Mouse (Mus musculus) forebrain, embryonic 14.5 days (tissue): ENCODE results near the gene Gpr137. TPM values are rescaled to one million over a fixed set of nuclear protein-coding genes. Genes with fewer than 3 reads are reported as not detected.

ENCODE experiments used
- ATAC-seq: fragments of 200-750 bp; cut with Nextera tagmentation; 2 replicates; pipeline ENCODE4 v1.8.0; 2017; ENCODE audit warnings: mild to moderate bottlenecking, moderate library complexity
- DNase-seq: peaks from one replicate; pipeline ENCODE4 v3.0.0-alpha.2; 2015; ENCODE audit warnings: low spot score
- H3K27ac ChIP-seq: fragments of 300-500 bp; sonication (generic); 2 replicates; pipeline ENCODE4 v1.5.1; 2014; ENCODE audit warnings: low read depth, mild to moderate bottlenecking, control low read depth, low read length, moderate library complexity
- H3K27me3 ChIP-seq: fragments of 300-500 bp; sonication (generic); replicated peaks from 2 replicates; pipeline ENCODE4 v1.6.1; 2014; ENCODE audit warnings: low read length, control low read depth, mixed read lengths; ENCODE audit not compliant: control insufficient read depth, insufficient read depth
- H3K36me3 ChIP-seq: fragments of 300-500 bp; sonication (generic); 2 replicates; pipeline ENCODE4 v1.6.1; 2014; ENCODE audit warnings: low read length, control low read depth; ENCODE audit not compliant: control insufficient read depth, insufficient read depth
- H3K4me1 ChIP-seq: fragments of 300-500 bp; sonication (generic); 2 replicates; pipeline ENCODE4 v1.6.1; 2014; ENCODE audit warnings: antibody characterized with exemption, low read length, control low read depth; ENCODE audit not compliant: control insufficient read depth, insufficient read depth
- H3K4me2 ChIP-seq: fragments of 300-500 bp; sonication (generic); 2 replicates; pipeline ENCODE4 v1.6.1; 2014; ENCODE audit warnings: mild to moderate bottlenecking, control low read depth, low read length
- H3K4me3 ChIP-seq: fragments of 300-500 bp; sonication (generic); 2 replicates; pipeline ENCODE4 v1.5.1; 2014; ENCODE audit warnings: low read depth, low read length, control low read depth
- H3K9ac ChIP-seq: fragments of 300-500 bp; sonication (generic); 2 replicates; pipeline ENCODE4 v1.6.1; 2014; ENCODE audit warnings: mild to moderate bottlenecking, low read length, control low read depth, moderate library complexity
- H3K9me3 ChIP-seq: fragments of 300-500 bp; sonication (generic); replicated peaks from 2 replicates; pipeline ENCODE4 v1.6.1; 2016; ENCODE audit warnings: low read length, control low read depth, mixed read lengths; ENCODE audit not compliant: control insufficient read depth
- WGBS: fragments of 180-500 bp; shearing (Covaris S2); extraction: QIAGEN DNeasy Blood & Tissue Kit; methylation state at CpG from one replicate; pipeline ENCODE4 v1.1.7; 2014; 5-methylcytosine and 5-hydroxymethylcytosine counted together
- polyA plus RNA-seq: library from polyadenylated mRNA; unstranded; fragments of >200 nt; fragmentation: Nextera tagmentation; extraction: Ambion mirVana; gene quantifications from 2 replicates; pipeline ENCODE4 v1.2.1, GENCODE M21; 2014

Gene Gpr137
- polyA plus RNA-seq, 1 experiment from 2014 or later = 38.1 TPM

DNA sequence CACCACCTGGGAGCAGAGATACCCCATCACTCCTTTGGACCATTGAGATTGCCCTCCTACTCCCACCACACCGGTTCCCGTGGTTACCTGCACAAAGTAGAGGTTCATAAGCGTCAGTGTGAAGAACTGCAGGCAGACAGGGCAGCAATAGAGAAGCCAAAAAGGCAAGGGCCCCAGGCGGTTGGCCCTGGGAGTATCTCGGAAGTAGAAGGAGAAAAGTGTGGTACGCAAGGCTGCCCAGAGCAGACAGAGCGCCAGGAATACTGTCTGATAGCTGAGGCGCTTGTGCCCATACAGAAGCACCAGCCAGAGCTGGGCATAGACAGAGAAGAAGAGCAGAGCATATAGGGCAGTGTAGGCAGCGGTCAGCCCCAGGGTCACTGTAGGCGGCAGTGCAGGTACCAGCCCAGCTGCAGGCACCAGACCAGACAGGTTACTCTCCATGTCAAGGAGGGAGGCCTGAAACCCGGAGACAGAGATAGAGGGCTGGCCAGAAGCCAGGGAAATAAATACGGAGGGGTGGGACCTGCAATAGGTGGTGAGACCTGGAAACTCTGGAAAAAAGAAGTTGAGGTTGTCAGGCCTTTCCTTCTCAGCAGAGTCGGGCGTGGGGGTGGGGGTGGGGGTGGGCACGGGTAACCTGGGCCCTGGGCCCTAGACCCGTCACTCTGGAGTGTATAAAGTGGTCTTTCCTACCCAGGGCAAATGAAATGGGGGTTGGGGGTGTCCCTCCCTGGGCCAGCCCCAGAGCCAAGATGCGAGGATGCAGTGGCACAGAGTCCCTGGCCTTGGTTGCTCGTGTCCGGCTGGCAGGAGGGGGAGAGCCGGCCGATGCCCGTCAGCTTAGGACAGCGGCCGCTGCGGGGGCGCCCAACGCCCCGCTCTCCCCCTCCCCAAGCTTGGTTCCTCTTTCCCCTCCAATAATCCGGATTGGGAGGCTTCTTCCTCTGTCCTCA is 1.6 kb downstream of the Gpr137 start:
- Histone ChIP-seq H3K27me3 (peaks cover 8% of the 10 kb centered on the region), H3K4me2 (peak overlapping the region; percentile 97), H3K36me3 (0 out of 2 replicates have a peak, but pooled peaks cover 3% of the 10 kb centered on the region), H3K4me1 (peaks cover 25% of the 10 kb centered on the region), H3K4me3 (peak overlapping the region; percentile 77), H3K9ac (peak overlapping the region; percentile 86), H3K27ac (no peak overlapping the region), H3K9me3 (no peaks in the 10 kb centered on the region)
- WGBS = 22% methylated on average over 29 of the region's 29 CpGs
- ATAC-seq (peak; percentile 27), DNase-seq (no peak)

DNA sequence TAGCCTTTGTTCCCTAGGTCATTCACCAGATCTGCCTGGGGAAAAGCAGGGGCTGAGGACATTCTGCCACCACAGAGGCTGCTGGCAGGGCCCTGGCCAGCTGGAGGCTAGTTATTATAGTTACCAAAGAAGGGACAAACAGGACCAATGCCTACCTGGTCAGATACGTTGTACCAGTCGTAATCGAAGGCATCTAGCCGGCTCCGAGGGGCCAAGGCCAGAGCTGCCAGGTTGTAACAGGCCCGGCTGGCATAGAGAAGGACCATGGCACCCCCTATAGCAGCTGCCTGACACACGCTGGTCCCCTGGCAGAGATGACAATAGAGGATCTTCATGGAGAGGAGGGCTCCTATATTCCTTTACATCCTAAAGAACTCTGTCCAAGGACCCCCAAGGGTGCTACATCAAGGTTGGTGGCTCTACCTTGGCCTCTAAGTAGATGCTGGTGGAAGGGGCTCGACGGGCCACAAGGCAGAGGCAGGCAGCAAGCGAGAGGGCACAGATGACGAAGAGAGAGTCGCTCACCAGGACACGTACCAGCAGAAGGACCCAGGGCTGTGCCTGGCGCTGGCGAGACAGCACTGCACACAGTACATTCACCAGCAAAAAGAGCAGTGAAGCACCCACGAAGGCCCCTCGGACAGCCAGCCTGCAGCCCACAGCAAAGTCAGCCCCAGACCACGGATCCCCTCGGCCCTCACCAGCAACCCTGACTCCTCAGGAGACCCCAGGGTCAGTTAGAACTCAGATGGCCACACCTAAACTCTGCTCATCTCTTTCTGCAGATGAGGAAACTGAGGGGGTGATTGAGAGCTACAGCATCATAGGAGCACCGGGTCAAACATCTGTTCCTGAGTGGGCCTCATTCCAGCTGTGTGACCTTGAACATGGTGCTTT is 2.9 kb downstream of the Gpr137 start:
- Histone ChIP-seq H3K36me3 (no peaks in the 10 kb centered on the region), H3K4me3 (0 out of 2 replicates have a peak overlapping the region, but pooled peaks have one; percentile 77), H3K27ac (no peak overlapping the region), H3K4me2 (peak overlapping the region; percentile 97; the same call in 1 of the 2 replicates), H3K9ac (peak overlapping the region; percentile 1), H3K4me1 (peaks cover 25% of the 10 kb centered on the region), H3K9me3 (no peaks in the 10 kb centered on the region), H3K27me3 (peaks cover 19% of the 10 kb centered on the region)
- 90% methylated on average over 20 of the region's 20 CpGs for WGBS
- no peak for DNase-seq
- ATAC-seq = no peak

DNA sequence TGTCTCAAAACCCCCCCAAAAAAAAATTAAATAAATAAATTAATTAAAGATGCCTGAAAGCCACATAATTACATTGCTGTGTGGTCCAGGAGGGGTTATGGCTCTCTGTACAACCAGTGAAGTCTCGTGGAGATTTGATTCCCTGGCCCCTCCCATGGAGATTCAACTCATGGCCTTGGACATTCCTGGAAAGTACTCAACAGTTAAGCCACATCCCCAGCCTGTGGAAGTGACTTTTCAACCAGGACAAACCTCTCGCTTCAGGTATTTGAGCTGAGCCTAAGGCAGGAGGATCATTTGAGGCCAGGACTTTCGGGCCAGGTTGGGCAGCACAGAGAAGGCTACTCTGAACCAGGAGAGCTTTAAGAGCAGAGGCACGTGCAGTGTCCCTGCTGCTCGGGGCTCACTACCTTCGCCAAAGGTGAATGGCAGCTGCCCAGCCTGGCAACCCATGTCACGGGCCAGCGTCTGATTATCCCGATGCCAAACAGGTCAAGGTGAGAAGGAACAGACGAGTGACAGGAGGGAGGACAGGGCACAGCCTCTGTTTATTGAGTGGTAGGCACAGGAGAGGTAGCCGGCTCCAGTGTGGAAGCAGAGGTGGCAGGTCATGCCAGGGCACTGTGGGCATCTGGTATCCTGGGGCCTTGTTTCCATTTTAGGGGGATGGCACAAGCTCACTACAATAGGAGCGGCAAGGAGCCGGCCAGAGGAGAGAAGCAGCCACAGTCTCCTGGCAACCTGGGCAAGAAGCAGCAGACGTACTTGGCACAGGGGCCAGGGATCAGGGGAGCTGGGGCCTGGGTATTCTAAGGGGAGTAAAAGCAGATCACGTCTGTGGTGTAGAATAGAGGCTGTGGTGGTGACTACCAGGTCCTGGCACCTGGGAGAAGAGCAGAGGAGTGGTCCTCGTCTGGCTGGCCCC is 4.5 kb downstream of the Gpr137 start:
- no peaks in the 10 kb centered on the region for H3K36me3 ChIP-seq
- H3K27ac ChIP-seq = no peak overlapping the region
- no peak overlapping the region for H3K4me3 ChIP-seq
- 77% methylated on average over 16 of the region's 16 CpGs for WGBS
- no peak overlapping the region for H3K9ac ChIP-seq
- ATAC-seq (no peak), DNase-seq (no peak)
- peaks cover 35% of the 10 kb centered on the region for H3K27me3 ChIP-seq
- H3K4me1 ChIP-seq = peaks cover 25% of the 10 kb centered on the region
- no peaks in the 10 kb centered on the region for H3K9me3 ChIP-seq
- no peak overlapping the region for H3K4me2 ChIP-seq

DNA sequence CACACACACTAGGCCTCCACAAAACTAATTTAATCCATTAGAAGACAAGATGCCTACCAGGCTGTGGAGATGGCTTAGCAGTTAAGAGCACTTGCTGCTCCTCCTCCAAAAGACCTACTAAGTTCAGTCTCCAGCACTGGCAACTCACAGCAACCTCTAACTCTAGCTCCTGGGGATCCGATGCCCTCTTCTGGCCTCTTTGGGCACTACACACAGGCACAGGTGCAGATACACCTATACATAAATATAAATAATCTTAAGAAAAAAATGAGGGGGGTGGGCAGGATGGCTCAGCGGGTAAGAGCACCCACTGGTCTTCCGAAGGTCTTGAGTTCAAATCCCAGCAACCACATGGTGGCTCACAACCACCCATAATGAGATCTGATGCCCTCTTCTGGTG is 6.0 kb downstream of the Gpr137 start:
- no peak overlapping the region for H3K4me2 ChIP-seq
- no peak overlapping the region for H3K9ac ChIP-seq
- peaks cover 49% of the 10 kb centered on the region for H3K27me3 ChIP-seq
- no peaks in the 10 kb centered on the region for H3K9me3 ChIP-seq
- ATAC-seq = no peak
- no peak for DNase-seq
- H3K4me3 ChIP-seq = no peak overlapping the region
- WGBS = 28% methylated on average over 3 of the region's 3 CpGs
- no peak overlapping the region for H3K27ac ChIP-seq
- peaks cover 21% of the 10 kb centered on the region for H3K4me1 ChIP-seq
- no peaks in the 10 kb centered on the region for H3K36me3 ChIP-seq

DNA sequence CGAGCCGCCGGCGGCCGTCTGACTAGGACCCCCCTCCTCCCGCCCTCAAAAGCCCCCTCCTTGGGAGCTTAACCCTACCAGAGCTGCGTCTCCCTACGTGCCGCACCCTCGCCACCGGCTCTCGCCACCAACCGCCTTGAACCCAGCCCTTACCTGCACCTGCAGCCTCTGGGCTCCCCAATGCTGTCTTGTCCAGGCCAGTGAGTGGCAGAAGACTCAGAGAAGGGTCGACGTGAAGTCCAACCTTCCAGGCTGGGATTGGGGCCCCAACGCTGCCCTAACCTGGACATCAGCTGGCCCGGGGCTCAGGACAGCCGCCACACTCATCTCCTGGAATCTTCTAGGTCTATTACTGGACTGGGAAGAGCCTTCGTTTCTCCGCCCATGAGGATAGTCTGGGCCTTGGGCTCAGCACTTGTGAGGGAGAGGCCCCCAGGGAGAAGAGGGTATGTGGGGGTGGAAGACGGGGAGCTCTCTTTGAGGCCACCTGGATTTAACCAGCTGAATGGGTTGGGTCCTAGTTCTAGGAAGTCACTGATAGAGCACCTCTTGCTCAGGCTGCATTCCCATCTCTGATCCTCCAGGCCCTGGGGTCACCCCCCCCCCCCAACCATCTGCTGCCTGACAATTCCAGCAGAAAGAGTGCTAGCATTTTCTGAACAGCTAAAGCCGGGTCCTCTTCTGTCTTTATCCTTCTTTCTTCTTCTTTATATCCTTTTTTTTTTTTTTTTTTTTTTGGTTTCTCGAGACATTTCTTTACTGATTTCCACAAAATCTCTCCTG is 7.9 kb downstream of the Gpr137 start, which contains the start of gene Kcnk4:
Gene Kcnk4 (minus strand): TSS at position 321 of the 783 bp plus-strand sequence.
- Histone ChIP-seq H3K4me1 (peaks cover 5% of the 10 kb centered on the region; the same call in 1 of the 2 replicates), H3K9ac (peak within 1 kb of the TSS; percentile 56), H3K4me2 (peak within 1 kb of the TSS; percentile 59), H3K4me3 (peak within 1 kb of the TSS; percentile 33), H3K36me3 (no peaks in the 10 kb centered on the region), H3K27ac (no peak within 1 kb of the TSS), H3K27me3 (peaks cover 61% of the 10 kb centered on the region), H3K9me3 (no peaks in the 10 kb centered on the region)
- no peak for DNase-seq
- peak; percentile 16; the same call in 1 of the 2 replicates for ATAC-seq
- 9% methylated on average over 23 of the region's 23 CpGs for WGBS

DNA sequence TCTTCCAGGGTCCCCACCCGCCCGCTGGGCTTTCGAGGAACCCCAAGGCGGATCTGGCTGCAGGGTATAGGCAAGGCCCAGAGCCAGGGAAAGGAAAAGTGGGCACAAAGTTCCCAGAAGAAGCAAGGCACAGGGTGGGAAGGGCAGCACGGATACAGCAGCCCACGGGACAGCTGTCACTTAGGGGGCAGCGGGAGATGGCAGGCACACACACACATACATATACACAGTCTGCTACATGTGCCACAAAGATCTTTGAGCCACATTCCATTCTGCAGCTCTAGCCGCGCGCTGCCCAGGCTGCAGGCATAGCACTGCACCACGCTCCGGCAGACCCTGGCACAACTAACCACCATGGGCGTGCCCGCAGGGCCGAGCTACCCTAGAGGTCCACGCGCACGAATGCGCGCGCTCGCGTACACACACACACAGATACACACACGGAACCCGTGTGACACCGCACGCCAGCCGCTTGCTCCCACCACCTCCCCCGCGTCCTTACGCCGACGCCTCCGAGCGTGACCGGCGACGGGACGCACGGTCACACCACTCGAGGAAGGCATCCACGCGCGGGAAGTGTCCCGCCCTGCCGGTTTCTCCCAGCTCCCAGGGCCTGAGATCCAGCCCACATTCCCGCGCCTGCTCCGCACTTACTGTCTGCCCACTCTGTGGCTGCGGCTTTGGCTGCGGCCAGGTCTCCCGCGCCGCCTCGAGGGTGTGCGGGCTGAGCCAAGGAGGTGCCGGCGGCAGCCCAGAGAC is 8.7 kb downstream of the Gpr137 start:
- peaks cover 5% of the 10 kb centered on the region; the same call in 1 of the 2 replicates for H3K4me1 ChIP-seq
- 5% methylated on average over 55 of the region's 58 CpGs for WGBS
- H3K27ac ChIP-seq = no peak overlapping the region
- H3K4me2 ChIP-seq = peak overlapping the region; percentile 59
- peaks cover 64% of the 10 kb centered on the region for H3K27me3 ChIP-seq
- peak overlapping the region; percentile 56 for H3K9ac ChIP-seq
- ATAC-seq = peak; percentile 62
- no peak for DNase-seq
- peak overlapping the region; percentile 33 for H3K4me3 ChIP-seq
- H3K36me3 ChIP-seq = no peaks in the 10 kb centered on the region
- H3K9me3 ChIP-seq = no peaks in the 10 kb centered on the region

DNA sequence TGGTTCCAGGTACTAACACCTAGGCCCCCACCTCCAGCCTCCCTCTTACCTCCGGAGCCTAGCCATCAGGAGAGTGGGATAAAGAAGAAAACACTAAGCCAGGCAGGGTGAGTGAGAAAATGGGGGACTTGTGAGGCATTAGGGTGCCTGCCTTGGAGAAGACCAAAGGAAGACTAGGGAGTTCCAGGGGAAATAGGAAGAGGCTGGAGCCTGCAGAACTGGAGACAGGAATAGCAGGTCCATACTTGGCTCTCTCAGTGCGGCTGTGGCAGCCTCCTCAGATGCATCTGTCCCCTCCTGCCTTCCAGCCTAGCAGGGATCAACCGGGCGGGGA is 9.2 kb downstream of the Gpr137 start:
- H3K36me3 ChIP-seq = no peaks in the 10 kb centered on the region
- no peak overlapping the region for H3K4me3 ChIP-seq
- peak overlapping the region; percentile 56; the same call in 1 of the 2 replicates for H3K9ac ChIP-seq
- no peak for DNase-seq
- no peak for ATAC-seq
- no peak overlapping the region for H3K4me2 ChIP-seq
- no peak overlapping the region for H3K27ac ChIP-seq
- WGBS = 17% methylated on average over 4 of the region's 4 CpGs
- H3K27me3 ChIP-seq = peaks cover 68% of the 10 kb centered on the region
- no peaks in the 10 kb centered on the region for H3K9me3 ChIP-seq
- H3K4me1 ChIP-seq = peaks cover 3% of the 10 kb centered on the region; the same call in 1 of the 2 replicates
